Mouse (Mus musculus): ENCODE results near the gene Gm17267.
"Not testable (repeated sequence)": the region's sequence is repeated elsewhere in the genome, so short reads cannot be mapped to it uniquely, and the experiment has no call there.

Gene Gm17267

DNA sequence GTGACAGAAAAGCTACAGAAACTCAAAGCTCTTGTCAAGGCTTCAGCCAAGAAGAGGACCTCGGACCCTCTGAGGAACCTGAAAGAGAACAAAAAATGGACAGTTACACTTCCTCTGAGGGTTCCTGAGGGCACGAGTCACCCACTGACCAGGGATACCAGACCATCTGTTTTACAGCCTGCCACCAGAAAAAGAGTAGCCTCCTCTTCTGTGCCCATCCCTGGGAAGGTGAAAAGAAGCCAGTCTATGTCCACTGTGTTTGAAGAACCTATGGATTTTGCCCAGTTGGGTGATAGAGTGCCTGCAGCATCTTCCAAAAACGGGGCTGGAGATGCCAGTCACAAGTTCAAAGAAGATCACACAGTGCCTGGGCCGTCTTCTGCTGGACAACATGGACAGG, at the start of gene Gm17267:
Gm17267 (plus strand) TSS at position 301 of the 400 bp plus-strand sequence.
- not testable (repeated sequence) for DNase-seq

Measured in B cell, adult 2 months (primary cell).